Mouse (Mus musculus): Measurements from ENCODE around the gene Lrp6. TPM values are rescaled to one million over a fixed set of nuclear protein-coding genes. Genes with fewer than 3 reads are reported as not detected.

Lrp6 gene
- polyA plus RNA-seq, 1 experiment from 2014 or later: 39.6 TPM

DNA sequence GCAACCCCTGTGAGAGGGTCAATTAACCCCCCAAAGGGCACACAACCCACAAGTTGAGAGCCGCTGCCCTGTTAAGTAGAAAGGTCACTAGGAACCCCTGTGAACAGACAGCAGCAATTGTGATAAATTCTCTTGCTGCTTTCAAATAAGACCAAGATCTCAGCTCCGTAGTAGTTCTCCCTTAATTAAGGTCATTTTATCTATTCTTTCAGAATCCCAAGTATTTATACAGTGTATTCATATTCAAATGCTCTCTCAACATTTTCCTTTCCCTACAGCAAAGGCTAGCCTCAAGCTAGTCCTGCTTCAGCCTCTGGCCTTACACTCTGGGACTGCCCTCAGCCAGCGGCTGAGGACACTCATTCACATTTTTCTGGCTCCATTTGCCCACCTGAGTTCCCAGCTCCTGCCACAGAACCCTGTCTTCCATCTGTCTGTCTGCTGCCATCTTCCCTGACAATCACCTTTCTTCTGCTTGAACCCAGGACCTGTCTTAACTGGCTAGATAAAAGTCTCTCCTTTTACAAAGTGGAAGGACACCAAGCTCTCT is 150.1 kb downstream of the Lrp6 start:
- Histone ChIP-seq H3K9ac (replicated peaks; ENCODE audit: low read depth, low read length) (no peak overlapping the region), H3K4me2 (replicated peaks; ENCODE audit: low read depth, low read length) (no peak overlapping the region), H3K4me1 (ENCODE audit: control insufficient read depth, insufficient read depth, low read length) (no peaks in the 10 kb centered on the region), H3K27me3 (ENCODE audit: control insufficient read depth, insufficient read depth, low read length) (no peaks in the 10 kb centered on the region), H3K9me3 (ENCODE audit: control insufficient read depth, low read depth, low read length) (no peaks in the 10 kb centered on the region), H3K4me3 (ENCODE audit: low read depth, low read length) (no peak overlapping the region), H3K36me3 (ENCODE audit: control insufficient read depth, insufficient read depth, low read length) (no peaks in the 10 kb centered on the region), H3K27ac (ENCODE audit: low read length) (no peak overlapping the region)
- no peak for ATAC-seq (ENCODE audit: insufficient number of reproducible peaks, insufficient read depth, low FRiP score, low read depth)
- 62% methylated on average over 3 of the region's 3 CpGs for WGBS

DNA sequence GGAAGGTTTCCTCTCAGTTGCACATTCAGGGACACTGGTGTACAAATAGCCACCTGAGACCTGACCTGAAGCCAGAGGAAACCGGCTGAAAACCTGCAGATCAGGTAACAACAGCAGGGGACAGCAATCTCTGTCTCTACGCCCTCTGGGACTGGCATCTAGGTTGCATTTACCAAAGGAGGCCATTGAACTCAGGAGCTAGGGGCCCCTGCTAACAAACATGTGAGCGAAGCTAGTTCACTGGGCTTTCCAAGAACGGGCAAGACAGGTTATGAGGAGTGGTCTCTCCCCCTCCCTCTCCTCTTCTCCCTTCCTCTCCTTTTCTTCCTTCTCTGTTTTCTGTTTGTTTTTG is 152.3 kb downstream of the Lrp6 start:
- WGBS: 59% methylated on average over 4 of the region's 4 CpGs
- Histone ChIP-seq H3K36me3 (ENCODE audit: control insufficient read depth, insufficient read depth, low read length) (no peaks in the 10 kb centered on the region), H3K9ac (replicated peaks; ENCODE audit: low read depth, low read length) (no peak overlapping the region), H3K27me3 (ENCODE audit: control insufficient read depth, insufficient read depth, low read length) (no peaks in the 10 kb centered on the region), H3K4me3 (ENCODE audit: low read depth, low read length) (peak overlapping the region; percentile 9; the same call in 1 of the 2 replicates), H3K27ac (ENCODE audit: low read length) (peak overlapping the region; percentile 30; the same call in 1 of the 2 replicates), H3K4me2 (replicated peaks; ENCODE audit: low read depth, low read length) (peak overlapping the region; percentile 21), H3K9me3 (ENCODE audit: control insufficient read depth, low read depth, low read length) (no peaks in the 10 kb centered on the region), H3K4me1 (ENCODE audit: control insufficient read depth, insufficient read depth, low read length) (no peaks in the 10 kb centered on the region)
- ATAC-seq (ENCODE audit: insufficient number of reproducible peaks, insufficient read depth, low FRiP score, low read depth): no peak

DNA sequence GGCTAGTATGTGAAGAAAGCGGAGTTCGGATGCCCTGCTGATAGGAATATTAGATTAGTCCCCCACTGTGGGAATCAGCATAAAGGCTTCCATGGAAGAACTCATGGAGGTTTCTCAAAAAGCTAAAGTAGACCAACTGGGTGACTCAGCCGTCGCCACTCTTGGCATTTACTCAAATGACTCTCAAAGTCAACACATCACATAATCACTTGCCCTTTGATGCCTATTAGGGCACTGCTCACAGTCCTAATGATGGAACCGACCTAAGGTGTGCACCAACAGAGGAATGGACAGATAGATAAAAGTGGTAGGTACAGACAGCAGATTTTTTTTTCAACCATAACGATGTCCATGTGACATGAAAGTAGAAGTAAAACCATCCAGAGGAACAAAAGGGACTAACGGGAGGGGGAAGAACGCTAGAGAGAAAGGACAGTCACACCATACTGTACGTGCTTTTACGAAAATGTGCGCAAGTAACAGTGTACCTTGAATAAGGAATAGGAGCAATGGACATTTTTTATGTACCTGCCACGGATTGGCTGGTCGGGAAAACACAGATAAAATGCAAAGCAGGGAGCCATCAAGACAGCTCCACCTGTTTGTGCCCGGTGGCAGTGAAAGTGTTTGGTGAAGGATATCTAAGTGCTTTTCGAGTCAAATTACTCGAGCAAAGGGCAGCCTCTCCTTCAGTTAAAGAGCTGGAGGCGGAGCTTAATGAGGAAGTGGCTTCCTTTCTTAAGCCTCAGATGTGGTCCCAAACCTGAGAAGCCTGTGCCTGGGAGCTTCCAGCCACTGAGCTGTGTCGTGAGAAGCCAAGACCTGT is 152.8 kb downstream of the Lrp6 start:
- Histone ChIP-seq H3K4me2 (replicated peaks; ENCODE audit: low read depth, low read length) (peak overlapping the region; percentile 21), H3K9me3 (ENCODE audit: control insufficient read depth, low read depth, low read length) (no peaks in the 10 kb centered on the region), H3K4me3 (ENCODE audit: low read depth, low read length) (peak overlapping the region; percentile 9; the same call in 1 of the 2 replicates), H3K9ac (replicated peaks; ENCODE audit: low read depth, low read length) (no peak overlapping the region), H3K36me3 (ENCODE audit: control insufficient read depth, insufficient read depth, low read length) (no peaks in the 10 kb centered on the region), H3K27me3 (ENCODE audit: control insufficient read depth, insufficient read depth, low read length) (no peaks in the 10 kb centered on the region), H3K27ac (ENCODE audit: low read length) (peak overlapping the region; percentile 30; the same call in 1 of the 2 replicates), H3K4me1 (ENCODE audit: control insufficient read depth, insufficient read depth, low read length) (no peaks in the 10 kb centered on the region)
- WGBS: 49% methylated on average over 18 of the region's 18 CpGs
- ATAC-seq (ENCODE audit: insufficient number of reproducible peaks, insufficient read depth, low FRiP score, low read depth): peak; percentile 79

DNA sequence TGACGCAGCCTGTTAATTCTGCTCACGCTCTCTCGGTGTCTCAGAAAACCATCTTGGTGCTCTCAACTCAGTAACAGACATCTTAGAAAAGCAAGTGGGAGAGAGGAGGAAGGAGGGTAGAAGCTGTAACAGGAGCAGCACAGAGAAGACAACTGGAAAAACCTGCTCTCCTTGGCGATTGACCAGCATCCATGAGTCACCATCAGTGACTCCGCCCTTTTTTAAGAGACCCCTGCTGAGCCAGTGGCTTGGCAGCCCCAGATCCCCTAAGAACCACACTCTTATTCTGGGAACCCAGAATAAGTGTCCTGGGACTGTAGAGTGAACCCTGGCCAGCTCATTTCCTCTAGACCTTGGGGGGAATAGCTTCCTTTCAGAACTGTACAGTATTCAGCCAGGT is 159.5 kb downstream of the Lrp6 start:
- no peak overlapping the region for H3K27ac ChIP-seq (ENCODE audit: low read length)
- no peak for ATAC-seq (ENCODE audit: insufficient number of reproducible peaks, insufficient read depth, low FRiP score, low read depth)
- H3K9ac ChIP-seq (replicated peaks; ENCODE audit: low read depth, low read length): no peak overlapping the region
- no peaks in the 10 kb centered on the region for H3K36me3 ChIP-seq (ENCODE audit: control insufficient read depth, insufficient read depth, low read length)
- no peaks in the 10 kb centered on the region for H3K27me3 ChIP-seq (ENCODE audit: control insufficient read depth, insufficient read depth, low read length)
- no peak overlapping the region for H3K4me2 ChIP-seq (replicated peaks; ENCODE audit: low read depth, low read length)
- H3K4me1 ChIP-seq (ENCODE audit: control insufficient read depth, insufficient read depth, low read length): peaks cover 4% of the 10 kb centered on the region; the same call in 1 of the 2 replicates
- H3K4me3 ChIP-seq (ENCODE audit: low read depth, low read length): no peak overlapping the region
- no peaks in the 10 kb centered on the region for H3K9me3 ChIP-seq (ENCODE audit: control insufficient read depth, low read depth, low read length)
- 50% methylated on average over 5 of the region's 5 CpGs for WGBS

DNA sequence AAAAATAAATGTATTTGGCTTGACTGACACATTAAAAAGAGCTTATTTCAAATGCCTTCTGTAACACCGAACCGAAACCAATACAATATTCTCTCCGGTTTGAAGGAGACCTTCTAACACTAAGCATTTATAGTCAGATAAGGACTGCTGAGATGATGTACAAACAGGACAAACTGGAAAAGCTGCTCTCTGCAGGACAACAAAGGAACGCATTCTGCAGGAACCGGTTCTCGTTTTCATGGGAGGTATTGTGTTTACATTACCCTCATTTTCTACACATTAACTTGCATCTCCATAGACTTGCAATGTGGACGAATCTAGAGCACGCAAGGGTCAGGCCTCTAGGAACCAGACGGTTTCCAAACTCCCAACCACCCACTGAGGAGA is 163.1 kb downstream of the Lrp6 start:
- peak overlapping the region; percentile 11; the same call in 1 of the 2 replicates for H3K4me3 ChIP-seq (ENCODE audit: low read depth, low read length)
- H3K36me3 ChIP-seq (ENCODE audit: control insufficient read depth, insufficient read depth, low read length): no peaks in the 10 kb centered on the region
- H3K4me2 ChIP-seq (replicated peaks; ENCODE audit: low read depth, low read length): no peak overlapping the region
- H3K9me3 ChIP-seq (ENCODE audit: control insufficient read depth, low read depth, low read length): no peaks in the 10 kb centered on the region
- H3K9ac ChIP-seq (replicated peaks; ENCODE audit: low read depth, low read length): no peak overlapping the region
- ATAC-seq (ENCODE audit: insufficient number of reproducible peaks, insufficient read depth, low FRiP score, low read depth): peak; percentile 85
- WGBS: 62% methylated on average over 9 of the region's 9 CpGs
- H3K4me1 ChIP-seq (ENCODE audit: control insufficient read depth, insufficient read depth, low read length): peaks cover 4% of the 10 kb centered on the region; the same call in 1 of the 2 replicates
- H3K27ac ChIP-seq (ENCODE audit: low read length): peak overlapping the region; percentile 74
- H3K27me3 ChIP-seq (ENCODE audit: control insufficient read depth, insufficient read depth, low read length): no peaks in the 10 kb centered on the region

DNA sequence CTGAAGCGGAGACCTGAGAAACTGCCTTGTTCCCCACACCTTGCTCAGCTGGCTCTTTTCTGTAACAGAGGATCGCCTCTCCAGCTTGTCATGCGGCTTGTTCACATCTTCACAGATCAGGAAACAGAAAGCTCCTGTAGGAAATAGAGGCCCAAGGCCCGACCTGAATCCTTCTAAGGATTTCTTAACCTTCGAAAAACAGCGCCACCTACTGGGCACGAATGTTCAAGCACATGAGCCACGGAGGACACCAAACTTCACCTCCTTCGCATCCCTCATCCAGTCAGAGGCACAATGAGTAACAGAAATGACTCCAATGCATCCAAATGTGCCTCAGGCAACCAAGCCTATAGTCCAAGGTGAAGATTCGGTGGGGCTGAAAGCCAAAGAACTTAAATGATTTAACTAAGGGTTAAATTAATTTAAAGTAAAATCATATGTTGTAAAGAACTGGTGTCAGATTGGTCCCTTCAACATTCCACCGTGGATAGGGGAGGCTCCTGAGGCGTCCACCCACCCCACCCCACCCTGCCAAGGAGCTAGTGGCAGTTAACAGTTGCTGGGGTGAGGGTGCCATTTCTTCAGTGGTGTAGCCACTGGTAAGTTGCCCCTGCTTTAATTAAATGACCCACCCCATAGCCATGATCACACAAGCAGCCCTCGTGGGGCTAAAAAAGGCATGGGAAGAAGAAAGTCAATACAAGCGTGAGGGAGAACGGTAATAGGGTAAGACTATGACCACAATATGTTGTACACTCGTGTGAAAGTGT is 163.7 kb downstream of the Lrp6 start:
- Histone ChIP-seq H3K9ac (replicated peaks; ENCODE audit: low read depth, low read length) (no peak overlapping the region), H3K36me3 (ENCODE audit: control insufficient read depth, insufficient read depth, low read length) (no peaks in the 10 kb centered on the region), H3K27ac (ENCODE audit: low read length) (peak overlapping the region; percentile 74), H3K4me3 (ENCODE audit: low read depth, low read length) (peak overlapping the region; percentile 11; the same call in 1 of the 2 replicates), H3K4me1 (ENCODE audit: control insufficient read depth, insufficient read depth, low read length) (peaks cover 4% of the 10 kb centered on the region; the same call in 1 of the 2 replicates), H3K4me2 (replicated peaks; ENCODE audit: low read depth, low read length) (no peak overlapping the region), H3K27me3 (ENCODE audit: control insufficient read depth, insufficient read depth, low read length) (no peaks in the 10 kb centered on the region), H3K9me3 (ENCODE audit: control insufficient read depth, low read depth, low read length) (no peaks in the 10 kb centered on the region)
- ATAC-seq (ENCODE audit: insufficient number of reproducible peaks, insufficient read depth, low FRiP score, low read depth): peak; percentile 25
- 36% methylated on average over 16 of the region's 16 CpGs for WGBS

Other genes with a start within 250 kb of the Lrp6 start
- 12.3 and 12.9 TPM in 2 replicates for gene Bcl2l14, start 170.6 kb downstream of the Lrp6 start, polyA plus RNA-seq (2014; fragmentation: Nextera tagmentation; extraction: Ambion mirVana)
- gene Mansc1, start 65.5 kb upstream of the Lrp6 start, polyA plus RNA-seq (2014; fragmentation: Nextera tagmentation; extraction: Ambion mirVana): 9.6 and 10.4 TPM in 2 replicates
- 18.4 and 21.1 TPM in 2 replicates for gene Borcs5, start 72.5 kb upstream of the Lrp6 start, polyA plus RNA-seq (2014; fragmentation: Nextera tagmentation; extraction: Ambion mirVana)
- gene Dusp16, start 225.7 kb upstream of the Lrp6 start, polyA plus RNA-seq (2014; fragmentation: Nextera tagmentation; extraction: Ambion mirVana): 19.2 and 21.4 TPM in 2 replicates